In the genomic region with DNA sequence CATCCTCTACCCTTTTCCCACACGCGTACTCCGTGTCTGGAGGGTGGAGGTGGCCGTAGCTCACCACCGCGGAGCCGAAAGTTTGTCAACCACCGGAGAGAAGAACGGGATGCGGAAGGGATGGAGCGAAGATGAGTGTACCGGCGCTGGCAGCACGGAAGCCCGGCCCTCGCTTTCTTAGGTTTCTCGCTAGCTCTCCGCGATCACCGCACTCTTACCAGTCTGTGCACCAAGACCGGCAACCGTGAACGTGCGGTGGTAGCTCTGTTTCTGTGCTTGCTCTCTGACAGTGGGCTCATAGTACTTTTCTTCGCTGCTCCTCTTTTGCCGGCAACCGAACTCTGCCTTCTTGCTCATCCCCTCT, we compare ENCODE assay signal across 8 mouse cellular contexts. TPM values are rescaled to one million over a fixed set of nuclear protein-coding genes. Genes with fewer than 3 reads are reported as not detected.
A peak's percentile ranks its signal among the peaks of the same experiment; 100 is the strongest.
DNase-seq lines count a peak whose midpoint lies in the region; ATAC-seq and TF ChIP-seq lines count a peak whose summit lies in the region.

No protein-coding gene starts in this region.

- H3K9ac ChIP-seq in neural tube, embryonic 11.5 days (ENCODE audit: low read length) = peak overlapping the region; percentile 70
- H3K9ac ChIP-seq in limb, embryonic 12.5 days (replicated peaks) = peak overlapping the region; percentile 81

- no peak for TF ChIP-seq POLR2A in small intestine, adult 2 months (IDR thresholded peaks at IDR 0.05; ENCODE audit: low read depth, low read length)

- peak; percentile 21 for DNase-seq in adrenal gland, postnatal 14 days
- no peak for DNase-seq in adrenal gland, postnatal 36 days
- no peak for DNase-seq in neural tube, embryonic 11.5 days (ENCODE audit: low spot score)
- no peak for DNase-seq in neural tube, embryonic 10.5 days (ENCODE audit: extremely low spot score, low spot score)
- no peak for DNase-seq in T-cell, adult 2 months (ENCODE audit: low spot score)
- no peak for DNase-seq in cerebellum, postnatal 4 days (ENCODE audit: low spot score in 2 of 2)

- H3K4me3 ChIP-seq in neural tube, embryonic 11.5 days (ENCODE audit: low read depth, low read length) = peak overlapping the region; percentile 73
- H3K4me3 ChIP-seq in limb, embryonic 12.5 days (replicated peaks) = peak overlapping the region; percentile 80
- H3K4me3 ChIP-seq in small intestine, adult 2 months (ENCODE audit: low read depth, low read length) = peak overlapping the region; percentile 87

- WGBS in neural tube, embryonic 11.5 days = under 1% methylated on average over 27 of the region's 27 CpGs
- WGBS in limb, embryonic 12.5 days = under 1% methylated on average over 27 of the region's 27 CpGs
- WGBS in small intestine, adult 2 months = under 1% methylated on average over 27 of the region's 27 CpGs

- H3K4me2 ChIP-seq in neural tube, embryonic 11.5 days (ENCODE audit: low read depth) = peak overlapping the region; percentile 55
- H3K4me2 ChIP-seq in limb, embryonic 12.5 days = peak overlapping the region; percentile 85

- no peaks in the 10 kb centered on the region for H3K9me3 ChIP-seq in neural tube, embryonic 11.5 days (ENCODE audit: control insufficient read depth, low read length)
- no peaks in the 10 kb centered on the region for H3K9me3 ChIP-seq in limb, embryonic 12.5 days

- no peaks in the 10 kb centered on the region for H3K36me3 ChIP-seq in neural tube, embryonic 11.5 days (ENCODE audit: control insufficient read depth, insufficient read depth, low read length)
- H3K36me3 ChIP-seq in limb, embryonic 12.5 days = no peaks in the 10 kb centered on the region
- H3K36me3 ChIP-seq in small intestine, adult 2 months (ENCODE audit: control insufficient read depth, insufficient read depth, low read length) = no peaks in the 10 kb centered on the region

- no peaks in the 10 kb centered on the region for H3K27me3 ChIP-seq in neural tube, embryonic 11.5 days (ENCODE audit: control insufficient read depth, insufficient read depth, low read length)
- no peaks in the 10 kb centered on the region for H3K27me3 ChIP-seq in limb, embryonic 12.5 days
- no peaks in the 10 kb centered on the region for H3K27me3 ChIP-seq in small intestine, adult 2 months (ENCODE audit: control insufficient read depth, insufficient read depth, low read length)

- peak overlapping the region; percentile 70 for H3K27ac ChIP-seq in neural tube, embryonic 11.5 days (ENCODE audit: low read depth, low read length)
- H3K27ac ChIP-seq in limb, embryonic 12.5 days = peak overlapping the region; percentile 88
- H3K27ac ChIP-seq in small intestine, adult 2 months (ENCODE audit: insufficient read depth, low read depth, low read length) = peak overlapping the region; percentile 50

- TF ChIP-seq CTCF in small intestine, adult 2 months (IDR thresholded peaks at IDR 0.05; ENCODE audit: extremely low read depth, insufficient read length, insufficient replicate concordance, low read depth, low read length) = no peak

- H3K4me1 ChIP-seq in neural tube, embryonic 11.5 days (ENCODE audit: control insufficient read depth, insufficient read depth, low read length) = peaks cover 7% of the 10 kb centered on the region; the same call in 1 of the 2 replicates
- H3K4me1 ChIP-seq in limb, embryonic 12.5 days (replicated peaks) = peaks cover 17% of the 10 kb centered on the region
- peaks cover 13% of the 10 kb centered on the region for H3K4me1 ChIP-seq in small intestine, adult 2 months (ENCODE audit: control insufficient read depth, insufficient read depth, insufficient read length, low read length)

- no peak for ATAC-seq in neural tube, embryonic 11.5 days (ENCODE audit: insufficient read depth, low FRiP score, low TSS enrichment)
- ATAC-seq in limb, embryonic 12.5 days (ENCODE audit: insufficient number of reproducible peaks, insufficient read depth, low FRiP score, low TSS enrichment, low read depth) = no peak; the same call in 1 of the 2 replicates

RNA-seq across cellular contexts. Expression of a gene that starts 0.5 kb away (rescaled TPM):
- 47.2 and 47.6 TPM in 2 replicates for total RNA-seq in adrenal gland, postnatal 14 days (2021)
- 10 to 100 TPM; 46.6 to 64.1 TPM for total RNA-seq in adrenal gland, postnatal 36 days (2021)
- 40.8 and 41.4 TPM in 2 replicates for polyA plus RNA-seq in neural tube, embryonic 11.5 days (2014; fragmentation: Nextera tagmentation; extraction: Ambion mirVana)
- polyA plus RNA-seq in limb, embryonic 12.5 days (2016; fragmentation: Nextera tagmentation; extraction: Ambion mirVana) = 35.5 and 39.4 TPM in 2 replicates
- polyA plus RNA-seq in small intestine, adult 2 months (2012; rRNA removed) = 4.5 and 5.6 TPM in 2 replicates

RNA-seq across cellular contexts. Expression of a gene that starts 10.5 kb away (rescaled TPM):
- total RNA-seq in adrenal gland, postnatal 14 days (2021) = 0.11 TPM in 1 of 2 replicates, not detected in the other
- not detected for total RNA-seq in adrenal gland, postnatal 36 days (2021)
- 0.07 TPM in 1 of 2 replicates, not detected in the other for polyA plus RNA-seq in neural tube, embryonic 11.5 days (2014; fragmentation: Nextera tagmentation; extraction: Ambion mirVana)
- polyA plus RNA-seq in limb, embryonic 12.5 days (2016; fragmentation: Nextera tagmentation; extraction: Ambion mirVana) = 0.09 and 0.12 TPM in 2 replicates
- 0.04 TPM in 1 of 2 replicates, not detected in the other for polyA plus RNA-seq in small intestine, adult 2 months (2012; rRNA removed)
